Mouse (Mus musculus) megakaryocyte, embryonic 14.5 days (primary cell): ENCODE results near the gene Vmn1r81. TPM values are rescaled to one million over a fixed set of nuclear protein-coding genes. Genes with fewer than 3 reads are reported as not detected.

ENCODE experiments used
- H3K27me3 ChIP-seq: replicated peaks from 2 replicates; pipeline ENCODE3; 2012; ENCODE audit warnings: inconsistent platforms
- H3K36me3 ChIP-seq: replicated peaks from 2 replicates; pipeline ENCODE3; 2012; ENCODE audit warnings: low read length, inconsistent platforms, mixed read lengths
- H3K4me1 ChIP-seq: 2 replicates; pipeline ENCODE4 v1.6.1; 2012; ENCODE audit warnings: inconsistent platforms
- H3K4me3 ChIP-seq: replicated peaks from 2 replicates; pipeline ENCODE3; 2012; ENCODE audit warnings: moderate library complexity, mild to moderate bottlenecking, inconsistent platforms
- H3K9me3 ChIP-seq: 2 replicates; pipeline ENCODE4 v1.6.1; 2012; ENCODE audit warnings: inconsistent platforms
- FLI1 ChIP-seq: IDR thresholded peaks from 2 replicates; pipeline ENCODE4 v1.6.1; 2012; ENCODE audit warnings: low read length, inconsistent platforms, mixed read lengths
- GATA1 ChIP-seq: IDR thresholded peaks from 3 replicates; pipeline ENCODE4 v1.6.1; 2012; ENCODE audit warnings: mixed read lengths, low read length, inconsistent platforms, borderline replicate concordance
- polyA plus RNA-seq: library from polyadenylated mRNA; stranded (reverse); fragments of >175 nt; gene quantifications from 2 replicates; pipeline ENCODE4 v1.2.3, GENCODE M21; 2012; ENCODE audit warnings: low replicate concordance; ENCODE audit not compliant: insufficient read depth

The Vmn1r81 gene
- not detected in 2 replicates for polyA plus RNA-seq

GRCm38 (mm10) chr7:12268169-12268568 is at the start of gene Vmn1r81:
Vmn1r81 (minus strand) TSS chr7:12268269.
- Histone ChIP-seq H3K4me3 (no peak within 1 kb of the TSS), H3K4me1 (no peaks in the 10 kb centered on the region; the same call in 1 of the 2 replicates), H3K36me3 (no peaks in the 10 kb centered on the region), H3K27me3 (no peaks in the 10 kb centered on the region), H3K9me3 (peaks cover 4% of the 10 kb centered on the region; the same call in 1 of the 2 replicates)
- TF ChIP-seq FLI1 (no peak), GATA1 (no peak)

DNA sequence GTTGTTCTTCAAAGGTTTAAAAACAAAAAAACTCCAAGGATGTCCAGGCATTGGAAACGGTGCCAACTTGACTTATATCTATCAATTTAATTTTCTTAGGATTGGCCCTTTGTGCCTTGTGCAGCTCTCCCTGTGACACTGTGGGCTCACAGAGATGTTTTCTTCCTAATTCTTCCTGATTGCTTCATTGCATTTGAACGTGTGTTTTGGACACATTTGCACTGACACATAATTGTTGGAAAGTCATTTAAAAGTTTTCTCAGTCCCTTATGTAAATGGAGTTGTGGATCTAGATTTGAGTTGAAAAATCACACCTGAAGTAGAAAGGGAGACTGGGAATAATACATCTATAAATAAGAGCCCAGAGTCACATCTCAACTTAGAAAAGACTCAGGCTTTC is 32.1 kb upstream of the Vmn1r81 start, which contains the start of gene Vmn1r82:
Vmn1r82 (plus strand) TSS at position 301 of the 400 bp plus-strand sequence.
- H3K9me3 ChIP-seq: peaks cover 2% of the 10 kb centered on the region
- H3K4me1 ChIP-seq: no peaks in the 10 kb centered on the region
- no peaks in the 10 kb centered on the region for H3K27me3 ChIP-seq
- TF ChIP-seq FLI1 (no peak), GATA1 (no peak)
- no peak within 1 kb of the TSS for H3K4me3 ChIP-seq
- no peaks in the 10 kb centered on the region for H3K36me3 ChIP-seq

DNA sequence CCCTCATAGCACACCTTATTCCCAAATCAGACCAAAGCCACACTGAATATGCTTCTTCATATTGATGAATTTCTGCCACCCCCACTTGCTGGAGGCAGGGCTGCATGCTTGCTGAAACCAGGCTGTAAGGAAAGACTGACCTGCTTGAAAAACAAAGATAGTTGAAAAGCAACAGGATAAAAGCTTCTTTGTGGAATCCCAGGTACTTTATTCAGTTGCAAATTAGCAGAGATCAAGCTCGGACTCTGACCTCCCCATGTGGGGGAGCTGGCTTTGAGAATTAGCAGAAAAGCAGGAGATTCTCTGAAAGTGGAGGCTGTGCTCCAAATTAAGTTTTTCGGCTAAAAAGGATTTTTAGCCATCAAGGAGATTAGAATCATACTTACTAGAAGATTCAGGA is 63.9 kb downstream of the Vmn1r81 start:
- no peak overlapping the region for H3K4me3 ChIP-seq
- H3K9me3 ChIP-seq: peaks cover 9% of the 10 kb centered on the region; the same call in 1 of the 2 replicates
- H3K36me3 ChIP-seq: no peaks in the 10 kb centered on the region
- H3K4me1 ChIP-seq: no peaks in the 10 kb centered on the region
- no peak for TF ChIP-seq GATA1
- no peak for TF ChIP-seq FLI1
- H3K27me3 ChIP-seq: no peaks in the 10 kb centered on the region

Other genes starting within 250 kb of the Vmn1r81 start
- 0.47 TPM in 1 of 2 replicates, not detected in the other for gene Vmn1r77, start 231.5 kb downstream of the Vmn1r81 start, polyA plus RNA-seq
- not detected in 2 replicates for gene Vmn1r78, start 118.0 kb downstream of the Vmn1r81 start, polyA plus RNA-seq
- gene Vmn1r79, start 97.0 kb downstream of the Vmn1r81 start, polyA plus RNA-seq: not detected in 2 replicates
- gene Vmn1r80, start 79.0 kb downstream of the Vmn1r81 start, polyA plus RNA-seq: 0.03 TPM in 1 of 2 replicates, not detected in the other
- gene Vmn1r82, start 32.2 kb upstream of the Vmn1r81 start, polyA plus RNA-seq: not detected in 2 replicates
- gene Vmn1r83, start 61.2 kb upstream of the Vmn1r81 start, polyA plus RNA-seq: not detected in 2 replicates
- gene Vmn1r84, start 101.0 kb upstream of the Vmn1r81 start, polyA plus RNA-seq: 2.0 TPM in 1 of 2 replicates, not detected in the other
- not detected in 2 replicates for gene Zfp551, start 154.5 kb upstream of the Vmn1r81 start, polyA plus RNA-seq
- 1.1 and 1.3 TPM in 2 replicates for gene Zfp606, start 210.0 kb upstream of the Vmn1r81 start, polyA plus RNA-seq
- not detected in 2 replicates for gene 2900092C05Rik, start 244.2 kb upstream of the Vmn1r81 start, polyA plus RNA-seq